Mouse (Mus musculus) heart, adult 9 months (tissue): Measurements from ENCODE around the gene Ankdd1b.

Experiments
- DNase-seq, 2 experiments: peaks; one replicate each; pipeline ENCODE4 v3.0.0; 2022; ENCODE audit warnings: low spot score in 2 of 2

Ankdd1b gene

GRCm38 (mm10) chr13:96454288-96454687 lies 16.7 kb downstream of the Ankdd1b start:
- no peak for DNase-seq

GRCm38 (mm10) chr13:96452621-96453020 lies 18.4 kb downstream of the Ankdd1b start:
- DNase-seq: no peak

- DNase-seq: no peak
Observed at GRCm38 (mm10) chr13:96451386-96452140, 19.4 kb downstream of the Ankdd1b start.

- peak; percentile 28 to 58 for DNase-seq
Observed at GRCm38 (mm10) chr13:96450869-96451268, 20.1 kb downstream of the Ankdd1b start.

- DNase-seq: no peak
Observed at GRCm38 (mm10) chr13:96450205-96450856, 20.7 kb downstream of the Ankdd1b start.

GRCm38 (mm10) chr13:96440436-96440835 lies 30.6 kb downstream of the Ankdd1b start:
- no peak for DNase-seq

GRCm38 (mm10) chr13:96436921-96437320 lies 34.1 kb downstream of the Ankdd1b start:
- no peak for DNase-seq

- peak; percentile 34 for DNase-seq
Observed at GRCm38 (mm10) chr13:96435793-96436192, 35.2 kb downstream of the Ankdd1b start.

- DNase-seq: peak; percentile 16 to 19
Observed at GRCm38 (mm10) chr13:96434899-96435331, 36.1 kb downstream of the Ankdd1b start.

- peak in 1 of 2 experiments; percentile 25 for DNase-seq
Observed at GRCm38 (mm10) chr13:96433648-96434190, 37.3 kb downstream of the Ankdd1b start.

- no peak for DNase-seq
Observed at GRCm38 (mm10) chr13:96433041-96433440, 38.0 kb downstream of the Ankdd1b start.

GRCm38 (mm10) chr13:96432376-96432811 lies 38.6 kb downstream of the Ankdd1b start:
- DNase-seq: no peak

GRCm38 (mm10) chr13:96431595-96432156 lies 39.3 kb downstream of the Ankdd1b start:
- peak; percentile 61 to 79 for DNase-seq

GRCm38 (mm10) chr13:96428531-96428930 lies 42.5 kb downstream of the Ankdd1b start:
- no peak for DNase-seq

- no peak for DNase-seq
Observed at GRCm38 (mm10) chr13:96426044-96426443, 45.0 kb downstream of the Ankdd1b start.

- no peak for DNase-seq
Observed at GRCm38 (mm10) chr13:96424496-96425274, 46.3 kb downstream of the Ankdd1b start.

GRCm38 (mm10) chr13:96421230-96421629 lies 49.8 kb downstream of the Ankdd1b start:
- DNase-seq: no peak

GRCm38 (mm10) chr13:96418487-96418886 lies 52.5 kb downstream of the Ankdd1b start:
- DNase-seq: no peak

- DNase-seq: no peak
Observed at GRCm38 (mm10) chr13:96417261-96417813, 53.7 kb downstream of the Ankdd1b start.

GRCm38 (mm10) chr13:96416380-96416779 lies 54.6 kb downstream of the Ankdd1b start:
- no peak for DNase-seq

- DNase-seq: no peak
Observed at GRCm38 (mm10) chr13:96414384-96414783, 56.6 kb downstream of the Ankdd1b start.
